In the genomic region with DNA sequence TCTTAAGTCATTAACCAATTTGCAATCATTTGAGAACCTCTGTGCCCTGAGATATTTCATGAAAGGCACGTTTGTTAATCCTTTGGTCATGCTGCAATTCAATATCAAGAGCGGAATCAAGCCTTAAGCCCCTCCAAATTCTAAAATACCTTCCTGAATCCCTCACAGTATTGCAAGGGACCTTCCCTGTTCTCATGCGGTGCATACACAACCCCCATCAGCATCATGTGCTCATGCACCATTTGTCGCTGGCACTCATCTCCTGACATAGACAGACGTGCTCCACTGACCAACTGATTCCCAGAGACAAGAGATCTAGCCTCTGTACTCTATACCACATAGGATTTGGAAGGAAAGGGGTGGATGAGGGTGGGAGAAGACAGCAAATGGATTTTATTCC, we compare ENCODE assay signal across 29 mouse cellular contexts.
"Had no signal": no experiment of that assay in that cellular context is flagged by ENCODE, and none has a peak within 500 bp of the region (broad histone marks: within the 10 kb centered on the region; RNA-seq: fewer than 3 reads in every experiment).

No protein-coding gene starts in this region.

- H3K4me3 ChIP-seq: embryonic facial prominence, embryonic 12.5 days; embryonic facial prominence, embryonic 13.5 days; embryonic facial prominence, embryonic 15.5 days; erythroblast, embryonic 14.5 days; forebrain, embryonic 10.5 days; forebrain, embryonic 12.5 days; forebrain, embryonic 13.5 days; forebrain, embryonic 15.5 days; gastrocnemius, adult 2 months; heart, adult 2 months had no signal

- H3K27ac ChIP-seq: embryonic facial prominence, embryonic 12.5 days; embryonic facial prominence, embryonic 13.5 days; embryonic facial prominence, embryonic 15.5 days; forebrain, embryonic 10.5 days; forebrain, embryonic 12.5 days; forebrain, embryonic 13.5 days; forebrain, embryonic 15.5 days; gastrocnemius, adult 2 months; heart, adult 2 months had no signal

- H3K9ac ChIP-seq: embryonic facial prominence, embryonic 12.5 days; embryonic facial prominence, embryonic 13.5 days; embryonic facial prominence, embryonic 15.5 days; forebrain, embryonic 12.5 days; forebrain, embryonic 13.5 days; forebrain, embryonic 15.5 days; forebrain, postnatal 0 days had no signal

- H3K4me1 ChIP-seq: forebrain, embryonic 12.5 days; forebrain, embryonic 13.5 days; forebrain, embryonic 15.5 days had no signal

- H3K4me2 ChIP-seq: embryonic facial prominence, embryonic 12.5 days; embryonic facial prominence, embryonic 13.5 days; embryonic facial prominence, embryonic 15.5 days; forebrain, embryonic 12.5 days; forebrain, embryonic 13.5 days; forebrain, embryonic 15.5 days had no signal

- H3K27me3 ChIP-seq: embryonic facial prominence, embryonic 12.5 days; forebrain, embryonic 12.5 days; forebrain, embryonic 13.5 days; forebrain, embryonic 15.5 days had no signal

- DNase-seq: cerebellum, adult 18-20 months; cerebellum, adult 2 months; cerebellum, adult 8-10 months; cerebellum, adult 9-10 months; cerebellum, adult 9-11 months; cerebellum, postnatal 10 days; cerebellum, postnatal 14 days; cerebellum, postnatal 25 days; cerebellum, postnatal 36 days; embryo, embryonic 11 days; forebrain, postnatal 0 days; gastrocnemius, adult 2 months; gastrocnemius, postnatal 10 days; gastrocnemius, postnatal 14 days; gastrocnemius, postnatal 25 days; gastrocnemius, postnatal 36 days; heart, adult 11 months; heart, adult 18-20 months; heart, adult 2 months had no signal

- H3K36me3 ChIP-seq: embryonic facial prominence, embryonic 12.5 days; embryonic facial prominence, embryonic 13.5 days; embryonic facial prominence, embryonic 15.5 days; forebrain, embryonic 10.5 days; forebrain, embryonic 12.5 days; forebrain, embryonic 15.5 days had no signal

- ATAC-seq: forebrain, embryonic 13.5 days; forebrain, embryonic 14.5 days; forebrain, embryonic 15.5 days; forebrain, embryonic 16.5 days; forebrain, postnatal 0 days had no signal

- H3K9me3 ChIP-seq: embryonic facial prominence, embryonic 12.5 days; embryonic facial prominence, embryonic 13.5 days; embryonic facial prominence, embryonic 15.5 days; forebrain, embryonic 10.5 days; forebrain, embryonic 12.5 days; forebrain, embryonic 13.5 days; forebrain, embryonic 15.5 days had no signal
